Comparison of ENCODE assay signal across 17 mouse cellular contexts in genomic region chr2:23077693-23078092, GRCm38 (mm10).
"Had no signal": no experiment of that assay in that cellular context is flagged by ENCODE, and none has a peak within 500 bp of the region (broad histone marks: within the 10 kb centered on the region; RNA-seq: fewer than 3 reads in every experiment).

No protein-coding gene starts in this region.

- H3K27me3 ChIP-seq: lung, embryonic 15.5 days; megakaryocyte, embryonic 14.5 days; midbrain, embryonic 13.5 days; midbrain, embryonic 15.5 days; neural tube, embryonic 12.5 days; stomach, embryonic 15.5 days had no signal

- H3K9me3 ChIP-seq: lung, embryonic 15.5 days; midbrain, embryonic 13.5 days; midbrain, embryonic 15.5 days; neural tube, embryonic 12.5 days; stomach, embryonic 15.5 days had no signal

- H3K4me3 ChIP-seq: lung, embryonic 15.5 days; megakaryocyte, embryonic 14.5 days; midbrain, embryonic 13.5 days; midbrain, embryonic 15.5 days; neural tube, embryonic 12.5 days; stomach, embryonic 15.5 days had no signal

- H3K4me1 ChIP-seq: lung, embryonic 15.5 days; midbrain, embryonic 13.5 days; midbrain, embryonic 15.5 days; neural tube, embryonic 12.5 days; stomach, embryonic 15.5 days had no signal

- H3K4me2 ChIP-seq: lung, embryonic 15.5 days; midbrain, embryonic 11.5 days; midbrain, embryonic 13.5 days; midbrain, embryonic 15.5 days; neural tube, embryonic 12.5 days; stomach, embryonic 15.5 days had no signal

- H3K27ac ChIP-seq: lung, embryonic 15.5 days; macrophage; midbrain, embryonic 13.5 days; midbrain, embryonic 15.5 days; neural tube, embryonic 12.5 days; stomach, embryonic 15.5 days; stomach, postnatal 0 days had no signal

- DNase-seq: lung, adult 2 months; lung, postnatal 14 days; lung, postnatal 36 days; right cerebral cortex, postnatal 14 days; thymus, adult 2 months; thymus, postnatal 25 days; thymus, postnatal 4 days had no signal

- ATAC-seq: lung, postnatal 0 days; midbrain, embryonic 13.5 days; midbrain, embryonic 15.5 days had no signal

- H3K9ac ChIP-seq: lung, embryonic 15.5 days; midbrain, embryonic 13.5 days; midbrain, embryonic 15.5 days; neural tube, embryonic 12.5 days; stomach, embryonic 15.5 days had no signal
